Mouse (Mus musculus): Measurements from ENCODE around the gene Calhm2.
"Not testable (repeated sequence)": the region's sequence is repeated elsewhere in the genome, so short reads cannot be mapped to it uniquely, and the experiment has no call there.

Gene Calhm2

DNA sequence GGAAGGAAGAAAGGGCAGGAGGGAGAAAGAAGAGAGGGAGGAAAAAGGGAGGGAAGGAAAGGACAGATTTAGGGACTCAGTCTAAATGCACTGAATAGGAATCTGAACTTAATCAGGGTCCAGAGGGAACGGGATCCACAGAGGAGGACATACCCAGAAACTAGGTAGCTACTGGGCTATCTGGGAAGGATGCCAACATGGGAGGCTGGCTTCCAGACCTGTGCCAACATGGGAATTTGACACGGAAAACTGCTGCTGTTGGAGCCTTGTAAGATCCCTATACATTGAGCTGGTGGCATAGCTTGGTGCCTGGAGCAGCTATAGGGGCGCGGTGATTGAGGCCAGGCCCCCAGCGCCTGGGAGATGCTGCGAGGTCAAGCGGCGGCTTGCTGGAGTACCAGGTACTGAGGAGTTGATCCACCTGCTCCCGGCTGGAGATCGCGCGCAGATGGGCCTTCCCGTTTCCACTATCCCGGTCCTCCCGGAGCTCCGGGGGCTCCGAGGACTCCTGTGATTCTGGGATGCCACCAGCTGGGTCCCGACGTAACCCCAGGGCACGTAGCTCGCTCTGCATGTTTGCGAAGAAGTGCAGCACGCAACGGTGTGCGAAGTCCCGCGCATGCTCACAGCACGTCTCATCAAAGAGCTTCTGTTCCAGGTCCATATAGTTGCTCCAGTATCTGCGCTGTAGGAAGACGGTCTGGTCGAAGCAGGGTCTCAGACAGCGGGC is 13.4 kb upstream of the Calhm2 start:
- no peak for DNase-seq (ENCODE audit: inconsistent ontology term)

DNA sequence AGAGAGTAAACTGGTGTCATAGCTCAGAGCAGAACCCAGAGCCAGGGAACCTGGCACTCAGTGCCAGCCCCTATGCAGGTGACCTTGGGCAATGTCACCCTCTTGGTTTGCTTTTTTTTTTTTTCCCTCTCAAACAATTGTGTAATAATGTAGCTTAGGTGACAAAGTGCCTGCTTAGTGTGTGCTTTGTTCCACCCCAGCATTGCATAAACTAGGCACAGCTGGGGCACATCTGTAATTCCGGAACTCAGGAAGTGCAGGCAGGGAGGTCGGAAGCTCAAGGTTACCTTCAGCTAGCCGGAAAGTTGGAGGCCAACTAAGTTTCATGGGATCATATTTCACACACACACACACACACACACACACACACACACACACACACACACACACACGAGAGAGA is 11.8 kb upstream of the Calhm2 start:
- no peak for DNase-seq (ENCODE audit: inconsistent ontology term)

GRCm38 (mm10) chr19:47148267-47148847 is 10.3 kb upstream of the Calhm2 start:
- no peak for DNase-seq (ENCODE audit: inconsistent ontology term)

DNA sequence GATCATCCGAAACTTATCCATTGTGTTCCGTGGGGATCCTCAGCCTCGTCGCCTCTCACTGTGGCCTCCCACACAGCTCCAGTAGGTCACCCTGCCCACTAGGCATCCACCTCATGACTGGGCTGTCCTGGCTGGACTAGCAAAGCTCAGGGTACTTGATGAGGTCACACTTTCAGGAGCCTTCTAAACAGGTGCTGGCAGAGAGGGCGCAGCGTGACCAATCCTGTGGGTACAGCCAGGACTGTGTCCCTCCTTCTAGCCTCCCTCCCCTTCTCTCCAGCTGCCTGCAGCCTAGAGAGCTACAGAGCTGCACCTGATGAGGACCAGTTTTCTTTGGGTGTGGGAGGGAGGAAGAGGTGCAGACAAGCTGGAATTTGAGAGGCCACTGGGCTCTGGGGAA is 6.1 kb upstream of the Calhm2 start, which contains the start of gene Calhm1:
TSS of gene Calhm1 (minus strand) at position 101 of the 400 bp plus-strand sequence.
- DNase-seq (ENCODE audit: inconsistent ontology term): no peak

DNA sequence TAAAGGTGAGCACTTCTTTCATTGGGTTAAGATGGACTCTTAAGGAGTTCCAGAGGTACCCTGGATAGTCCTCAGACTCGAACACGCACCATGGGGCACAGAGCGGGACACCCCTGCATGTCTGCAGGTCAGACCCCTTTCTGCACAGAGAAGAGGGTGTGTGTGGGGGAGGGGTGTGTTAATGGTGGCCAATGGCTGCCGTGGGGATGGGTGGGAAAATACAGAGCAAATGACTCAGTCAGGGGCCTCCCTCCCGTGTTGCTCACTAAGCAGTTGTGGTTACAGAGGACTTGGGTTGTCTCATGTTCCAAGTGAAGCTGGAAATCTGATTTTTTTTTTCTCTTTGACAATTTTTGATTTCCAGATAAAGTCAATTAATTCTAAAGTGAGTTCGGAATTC is 4.3 kb upstream of the Calhm2 start:
- DNase-seq (ENCODE audit: inconsistent ontology term): no peak

DNA sequence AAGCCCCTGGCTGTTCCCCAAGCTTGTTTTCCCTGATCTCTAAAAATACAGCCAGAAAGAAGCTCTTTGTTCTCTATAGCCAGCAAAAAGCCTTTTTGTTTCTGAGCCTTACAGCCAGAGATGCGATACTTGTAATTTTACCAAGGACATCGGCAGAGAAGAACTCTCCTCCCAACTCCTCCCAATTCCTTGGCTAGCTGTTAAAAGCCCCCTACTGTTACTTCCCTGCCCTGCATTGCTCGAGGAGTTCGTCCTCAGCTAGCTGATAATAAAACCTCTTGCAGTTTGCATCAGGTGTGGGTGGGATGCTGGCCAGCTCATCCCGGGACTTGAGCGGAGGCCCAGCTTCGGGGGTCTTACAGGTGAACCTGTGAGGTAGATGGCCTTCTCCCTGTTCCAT is 1.5 kb upstream of the Calhm2 start:
- DNase-seq (ENCODE audit: inconsistent ontology term): not testable (repeated sequence)

DNA sequence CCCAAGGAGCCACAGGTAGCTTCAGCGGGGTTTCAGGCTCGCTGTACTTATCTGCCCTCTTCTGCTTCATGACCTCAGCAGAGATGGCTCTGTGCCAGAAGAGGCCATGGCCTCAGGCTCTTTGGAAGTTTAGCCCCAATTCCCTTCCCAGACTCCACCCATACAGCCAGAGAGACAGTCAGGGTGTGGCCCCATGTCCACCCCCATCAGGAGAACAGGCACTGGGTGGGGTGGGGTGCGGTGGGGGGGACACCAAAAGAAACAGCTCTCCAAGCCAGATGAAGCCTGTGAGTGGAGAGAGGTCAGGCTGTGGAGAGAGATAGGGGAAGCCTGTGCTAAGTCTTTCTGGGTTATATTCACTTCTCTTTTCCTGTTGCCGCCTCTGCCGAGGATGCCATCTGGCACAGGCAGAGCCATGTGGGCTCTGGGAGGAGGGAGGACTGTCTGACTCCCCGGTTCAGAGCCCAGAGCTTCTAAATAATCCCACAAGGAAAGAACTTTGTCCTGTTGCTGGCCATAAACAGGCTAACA is 978 bp downstream of the Calhm2 start:
- DNase-seq (ENCODE audit: inconsistent ontology term): peak; percentile 58

DNA sequence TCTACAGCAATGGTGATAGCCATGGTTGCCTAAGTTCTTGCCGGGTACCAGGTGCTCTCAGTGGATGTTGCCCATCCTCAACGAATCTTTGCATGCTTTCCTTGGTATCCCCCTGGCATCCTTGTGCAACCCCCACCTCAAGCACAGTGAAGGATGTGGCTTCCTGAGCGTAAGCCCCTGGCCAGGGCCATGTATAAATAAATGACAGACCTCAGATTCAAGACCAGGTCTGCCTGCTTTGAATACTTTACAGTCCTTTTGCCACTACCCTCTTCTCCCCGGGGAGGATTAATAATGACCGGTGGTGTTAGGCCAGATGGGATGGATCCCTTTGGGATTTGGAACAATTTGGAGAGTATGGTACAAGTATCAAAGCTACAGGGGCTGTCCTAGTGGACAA is 1.9 kb downstream of the Calhm2 start:
- no peak for DNase-seq (ENCODE audit: inconsistent ontology term)

- no peak for DNase-seq (ENCODE audit: inconsistent ontology term)
Measured at GRCm38 (mm10) chr19:47135568-47135967, 2.5 kb downstream of the Calhm2 start.

DNA sequence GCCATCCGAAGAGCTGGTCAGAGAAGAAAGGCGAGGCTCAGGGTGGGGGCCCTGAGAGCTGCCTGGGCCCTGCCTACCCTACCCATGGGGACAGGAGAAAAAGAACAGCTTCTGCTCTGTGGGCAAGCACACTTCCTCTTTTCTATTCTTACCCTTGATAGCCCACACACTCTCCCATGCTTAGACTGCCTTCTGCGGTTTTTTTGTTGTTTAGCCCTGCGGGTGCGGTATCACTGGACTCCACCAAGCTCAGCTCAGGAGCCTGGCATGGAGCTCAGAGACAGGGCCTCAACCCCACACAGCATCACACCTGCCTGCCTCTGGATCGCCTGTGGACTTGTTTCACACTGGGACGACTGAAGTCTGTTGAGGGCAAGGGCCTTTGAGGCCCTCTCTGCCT is 4.9 kb downstream of the Calhm2 start:
- DNase-seq (ENCODE audit: inconsistent ontology term): no peak

DNA sequence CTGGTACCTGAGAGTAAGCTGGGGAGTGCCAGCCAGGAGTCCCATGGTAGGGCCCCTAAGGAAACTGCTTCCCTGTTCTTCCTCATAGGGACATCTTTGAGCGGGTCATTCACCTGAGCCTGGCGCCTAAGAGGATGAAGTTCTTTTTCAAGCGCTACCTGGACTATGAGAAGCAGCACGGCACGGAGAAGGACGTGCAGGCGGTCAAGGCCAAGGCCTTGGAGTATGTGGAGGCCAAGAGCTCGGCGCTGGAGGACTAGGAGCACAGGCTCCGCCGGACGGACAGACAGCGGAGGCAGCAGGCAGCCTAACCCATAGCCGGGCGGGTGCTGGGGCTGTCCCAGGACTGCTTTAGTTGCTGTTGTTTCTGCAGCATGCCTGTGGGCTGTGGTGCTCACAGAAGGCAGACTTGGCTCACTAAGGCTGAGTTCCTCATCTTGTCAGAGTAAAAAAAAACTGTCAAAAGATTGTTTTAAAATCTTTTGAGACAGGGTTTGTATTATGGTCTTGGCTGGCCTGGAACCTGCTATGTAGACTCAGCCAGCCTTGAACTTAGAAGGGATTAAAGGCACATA is 7.5 kb downstream of the Calhm2 start:
- no peak for DNase-seq (ENCODE audit: inconsistent ontology term)

DNA sequence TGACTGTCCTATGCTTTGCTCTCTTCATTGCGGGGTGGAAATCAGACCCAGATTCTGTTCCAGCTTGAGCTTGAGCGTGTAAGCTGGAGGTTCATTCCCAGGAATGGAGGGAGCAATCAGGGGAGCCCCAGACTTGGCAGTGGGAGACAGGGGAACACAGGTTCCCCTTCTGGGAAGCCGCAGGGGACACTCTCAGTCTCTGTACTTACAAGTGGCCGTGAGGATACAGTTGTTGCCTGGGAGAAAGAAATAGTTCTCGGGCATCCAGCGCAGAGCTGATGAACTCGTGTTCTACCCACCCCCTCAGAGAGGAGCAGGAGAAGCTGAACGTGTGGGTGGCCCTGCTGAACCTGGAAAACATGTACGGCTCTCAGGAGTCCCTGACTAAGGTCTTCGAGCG is 9.3 kb downstream of the Calhm2 start:
- no peak for DNase-seq (ENCODE audit: inconsistent ontology term)

GRCm38 (mm10) chr19:47128164-47128563 is 9.9 kb downstream of the Calhm2 start:
- DNase-seq (ENCODE audit: inconsistent ontology term): no peak

GRCm38 (mm10) chr19:47122802-47123201 is 15.3 kb downstream of the Calhm2 start:
- DNase-seq (ENCODE audit: inconsistent ontology term): peak; percentile 5

DNA sequence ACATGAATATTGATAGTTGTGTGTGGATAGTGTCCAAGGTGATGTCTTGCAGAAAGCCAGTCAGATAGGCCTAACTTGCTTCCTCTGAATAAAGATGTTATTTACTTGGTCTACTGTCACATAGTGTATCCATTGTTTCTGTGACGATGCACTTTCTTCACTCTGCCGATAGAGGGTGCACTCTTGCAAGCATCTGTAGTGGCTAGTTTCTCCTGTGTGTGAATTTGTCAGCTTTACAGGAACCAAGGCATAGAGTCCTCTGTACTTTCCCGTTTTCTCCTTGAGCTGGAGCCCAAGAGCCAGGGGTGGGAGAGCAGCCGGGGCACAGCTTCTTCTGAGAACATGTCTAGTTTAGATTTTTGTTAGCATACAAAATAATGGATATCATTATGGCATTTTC is 17.0 kb downstream of the Calhm2 start:
- DNase-seq (ENCODE audit: inconsistent ontology term): peak; percentile 7

GRCm38 (mm10) chr19:47118634-47119033 is 19.5 kb downstream of the Calhm2 start:
- no peak for DNase-seq (ENCODE audit: inconsistent ontology term)

DNA sequence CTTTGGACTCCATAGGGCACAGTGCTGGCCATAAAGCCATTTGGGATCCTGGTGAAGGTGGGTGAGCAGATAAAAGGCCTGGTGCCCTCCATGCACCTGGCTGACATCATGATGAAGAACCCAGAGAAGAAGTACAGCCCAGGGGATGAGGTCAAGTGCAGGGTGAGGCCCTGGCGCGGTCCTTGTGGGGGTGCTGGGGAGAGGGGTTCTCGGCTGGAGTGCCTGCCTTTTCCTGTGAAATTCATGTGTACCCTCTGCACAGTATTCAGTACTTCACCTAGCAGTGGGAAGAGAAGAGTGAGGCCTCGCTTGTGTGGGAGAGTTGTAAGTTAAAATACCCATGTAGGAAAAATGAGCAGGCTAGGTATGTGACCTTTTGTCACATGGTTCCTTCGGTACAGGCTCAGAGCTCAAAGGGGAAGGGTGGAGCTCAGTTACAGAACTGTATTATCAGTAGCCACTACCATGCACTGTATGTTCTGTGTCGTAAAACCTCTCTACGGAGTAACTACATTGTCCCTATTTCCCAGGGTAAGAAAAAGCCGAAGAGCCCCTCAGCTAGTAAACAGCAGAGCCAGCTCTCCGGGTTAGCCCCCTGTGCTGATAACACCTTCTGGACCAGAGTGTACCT is 33.3 kb downstream of the Calhm2 start:
- no peak for DNase-seq (ENCODE audit: inconsistent ontology term)

DNA sequence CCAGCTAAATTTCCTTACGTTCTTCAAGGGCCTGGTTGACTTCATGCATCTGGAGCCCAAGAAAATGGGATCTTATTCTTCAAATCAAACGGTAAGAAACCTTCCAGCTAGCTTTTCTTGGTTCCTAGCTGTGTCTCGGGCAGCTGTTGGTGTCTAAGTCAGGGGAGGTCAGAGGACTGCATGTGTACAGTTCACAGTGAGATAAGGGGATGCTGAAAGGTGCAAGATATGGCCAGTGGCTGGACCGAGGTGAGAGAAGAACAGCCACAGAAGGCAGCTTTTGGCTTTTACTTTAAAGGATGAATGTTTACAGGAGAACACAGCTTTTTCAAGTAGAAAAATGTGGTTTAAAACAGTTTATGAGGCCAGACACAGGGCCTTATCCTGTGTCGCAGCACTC is 37.0 kb downstream of the Calhm2 start:
- no peak for DNase-seq (ENCODE audit: inconsistent ontology term)

DNA sequence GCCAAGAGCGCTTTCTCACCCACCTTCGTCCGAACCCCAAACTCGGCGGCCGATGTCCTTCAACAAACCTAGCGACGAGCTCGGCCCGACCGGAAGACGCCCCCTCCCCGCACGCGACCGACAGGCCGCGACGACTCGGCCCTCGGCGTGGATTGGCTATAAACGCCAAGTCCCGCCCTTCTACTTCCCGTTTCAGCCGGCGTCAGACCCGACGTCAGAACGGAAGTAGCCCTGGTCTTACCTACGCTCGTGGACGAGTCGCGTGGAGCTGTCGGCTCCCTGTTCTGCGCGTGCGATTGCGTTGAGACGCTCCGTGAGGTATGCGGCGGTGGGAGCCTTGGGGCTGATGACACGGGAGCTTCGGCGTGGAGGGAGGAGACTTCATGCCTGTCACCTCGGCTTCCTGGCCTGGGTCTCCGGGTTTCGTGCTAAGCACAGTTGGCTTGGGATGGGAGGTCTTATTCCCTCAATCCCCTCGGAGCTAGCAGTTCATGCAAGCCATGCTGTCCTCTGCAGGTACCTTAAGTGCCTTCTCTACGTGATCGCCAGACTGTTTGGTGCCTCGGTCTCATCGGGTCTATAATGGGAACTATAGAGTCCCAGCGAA is 47.4 kb downstream of the Calhm2 start, which contains the start of the genes Usmg5 and Pdcd11:
TSS of gene Usmg5 (minus strand) at position 98 of the 607 bp plus-strand sequence.
TSS of gene Pdcd11 (plus strand) at position 219 of the 607 bp plus-strand sequence.
- DNase-seq (ENCODE audit: inconsistent ontology term): peak; percentile 93

- DNase-seq (ENCODE audit: inconsistent ontology term): peak; percentile 6
Measured at GRCm38 (mm10) chr19:47089718-47090525, 48.2 kb downstream of the Calhm2 start.

- DNase-seq (ENCODE audit: inconsistent ontology term): peak; percentile 28
Measured at GRCm38 (mm10) chr19:47088226-47088625, 49.9 kb downstream of the Calhm2 start.
